Mouse (Mus musculus) embryonic facial prominence, embryonic 15.5 days (tissue): ENCODE measurements around the gene Lef1. TPM values are rescaled to one million over a fixed set of nuclear protein-coding genes. Genes with fewer than 3 reads are reported as not detected.
A peak's percentile ranks its signal among the peaks of the same experiment; 100 is the strongest.

ENCODE experiments used
- ATAC-seq: fragments of 200-750 bp; cut with Nextera tagmentation; 2 replicates; pipeline ENCODE4 v1.8.0; 2017; ENCODE audit warnings: low read depth, moderate TSS enrichment; ENCODE audit not compliant: insufficient number of reproducible peaks, low FRiP score, low TSS enrichment
- H3K27ac ChIP-seq: fragments of 300-500 bp; sonication (generic); replicated peaks from 2 replicates; pipeline ENCODE4 v1.5.1; 2015; ENCODE audit warnings: mild to moderate bottlenecking, inconsistent platforms
- H3K27me3 ChIP-seq: fragments of 300-500 bp; sonication (generic); 2 replicates; pipeline ENCODE4 v1.6.1; 2015; ENCODE audit warnings: inconsistent platforms
- H3K36me3 ChIP-seq: fragments of 300-500 bp; sonication (generic); 2 replicates; pipeline ENCODE4 v1.6.1; 2015; ENCODE audit warnings: mild to moderate bottlenecking, inconsistent platforms
- H3K4me1 ChIP-seq: fragments of 300-500 bp; sonication (generic); 2 replicates; pipeline ENCODE4 v1.6.1; 2015; ENCODE audit warnings: inconsistent platforms
- H3K4me2 ChIP-seq: fragments of 300-500 bp; sonication (generic); replicated peaks from 2 replicates; pipeline ENCODE4 v1.6.1; 2015; ENCODE audit warnings: mild to moderate bottlenecking, inconsistent platforms
- H3K4me3 ChIP-seq: fragments of 300-500 bp; sonication (generic); replicated peaks from 2 replicates; pipeline ENCODE4 v1.5.1; 2015; ENCODE audit warnings: mild to moderate bottlenecking, inconsistent platforms
- H3K9ac ChIP-seq: fragments of 300-500 bp; sonication (generic); 2 replicates; pipeline ENCODE4 v1.6.1; 2015; ENCODE audit warnings: inconsistent platforms
- H3K9me3 ChIP-seq: fragments of 300-500 bp; sonication (generic); replicated peaks from 2 replicates; pipeline ENCODE4 v1.6.1; 2016; ENCODE audit warnings: inconsistent platforms
- WGBS: fragments of 180-500 bp; shearing (Covaris S2); methylation state at CpG from one replicate; pipeline ENCODE4 v1.1.7; 2015; 5-methylcytosine and 5-hydroxymethylcytosine counted together
- polyA plus RNA-seq: library from polyadenylated mRNA; unstranded; fragments of >200 nt; fragmentation: Nextera tagmentation; extraction: Ambion mirVana; gene quantifications from 2 replicates; pipeline ENCODE4 v1.2.1, GENCODE M21; 2015

Gene Lef1
- polyA plus RNA-seq, 1 experiment from 2014 or later = 53.1 TPM

- Histone ChIP-seq H3K4me3 (peak overlapping the region; percentile 37), H3K4me1 (peaks cover 5% of the 10 kb centered on the region; the same call in 1 of the 2 replicates), H3K4me2 (peak overlapping the region; percentile 61), H3K27ac (no peak overlapping the region), H3K9ac (no peak overlapping the region), H3K36me3 (no peaks in the 10 kb centered on the region), H3K9me3 (no peaks in the 10 kb centered on the region), H3K27me3 (peaks cover 4% of the 10 kb centered on the region; the same call in 1 of the 2 replicates)
- ATAC-seq = no peak
- 9% methylated on average over 30 of the region's 30 CpGs for WGBS
Observed at GRCm38 (mm10) chr3:131084718-131085561, 25.3 kb upstream of the Lef1 start.

- no peaks in the 10 kb centered on the region for H3K9me3 ChIP-seq
- peaks cover 4% of the 10 kb centered on the region; the same call in 1 of the 2 replicates for H3K27me3 ChIP-seq
- H3K9ac ChIP-seq = no peak overlapping the region
- no peak overlapping the region for H3K4me3 ChIP-seq
- WGBS = 68% methylated on average over 9 of the region's 9 CpGs
- ATAC-seq = no peak
- H3K4me1 ChIP-seq = peaks cover 5% of the 10 kb centered on the region; the same call in 1 of the 2 replicates
- H3K4me2 ChIP-seq = no peak overlapping the region
- no peaks in the 10 kb centered on the region for H3K36me3 ChIP-seq
- H3K27ac ChIP-seq = no peak overlapping the region
Observed at GRCm38 (mm10) chr3:131085978-131086377, 24.3 kb upstream of the Lef1 start.

- Histone ChIP-seq H3K36me3 (no peaks in the 10 kb centered on the region), H3K27ac (no peak overlapping the region), H3K4me3 (no peak overlapping the region), H3K9me3 (no peaks in the 10 kb centered on the region), H3K4me2 (no peak overlapping the region), H3K27me3 (peaks cover 4% of the 10 kb centered on the region; the same call in 1 of the 2 replicates), H3K4me1 (peaks cover 5% of the 10 kb centered on the region; the same call in 1 of the 2 replicates), H3K9ac (no peak overlapping the region)
- 55% methylated on average over 3 of the region's 3 CpGs for WGBS
- no peak for ATAC-seq
Observed at GRCm38 (mm10) chr3:131089721-131090120, 20.6 kb upstream of the Lef1 start.

- Histone ChIP-seq H3K36me3 (no peaks in the 10 kb centered on the region), H3K27ac (no peak overlapping the region), H3K4me1 (no peaks in the 10 kb centered on the region), H3K9ac (no peak overlapping the region), H3K27me3 (no peaks in the 10 kb centered on the region; the same call in 1 of the 2 replicates), H3K4me2 (no peak overlapping the region), H3K4me3 (no peak overlapping the region), H3K9me3 (no peaks in the 10 kb centered on the region)
- ATAC-seq = no peak
- 36% methylated on average over 6 of the region's 6 CpGs for WGBS
Observed at GRCm38 (mm10) chr3:131092113-131092512, 18.2 kb upstream of the Lef1 start.

- Histone ChIP-seq H3K27me3 (no peaks in the 10 kb centered on the region), H3K27ac (no peak overlapping the region), H3K4me2 (no peak overlapping the region), H3K9me3 (no peaks in the 10 kb centered on the region), H3K4me3 (no peak overlapping the region), H3K36me3 (no peaks in the 10 kb centered on the region), H3K4me1 (no peaks in the 10 kb centered on the region), H3K9ac (no peak overlapping the region)
- WGBS = 66% methylated on average over 12 of the region's 12 CpGs
- ATAC-seq = no peak
Observed at GRCm38 (mm10) chr3:131093736-131094135, 16.5 kb upstream of the Lef1 start.

GRCm38 (mm10) chr3:131096105-131096504 lies 14.2 kb upstream of the Lef1 start:
- no peak for ATAC-seq
- WGBS = 68% methylated on average over 4 of the region's 4 CpGs
- no peaks in the 10 kb centered on the region for H3K9me3 ChIP-seq

GRCm38 (mm10) chr3:131102191-131102774 lies 8.0 kb upstream of the Lef1 start:
- WGBS = 47% methylated on average over 13 of the region's 13 CpGs

More at GRCm38 (mm10) chr3:131096105-131096504, 14.2 kb upstream of the Lef1 start:
- no peak overlapping the region for H3K4me2 ChIP-seq
- no peaks in the 10 kb centered on the region for H3K36me3 ChIP-seq
- H3K4me3 ChIP-seq = no peak overlapping the region
- H3K4me1 ChIP-seq = no peaks in the 10 kb centered on the region
- no peaks in the 10 kb centered on the region for H3K27me3 ChIP-seq
- H3K27ac ChIP-seq = no peak overlapping the region
- H3K9ac ChIP-seq = no peak overlapping the region

GRCm38 (mm10) chr3:131105362-131105761 lies 4.9 kb upstream of the Lef1 start:
- H3K9ac ChIP-seq = no peak overlapping the region
- peaks cover 43% of the 10 kb centered on the region for H3K4me1 ChIP-seq
- peaks cover 27% of the 10 kb centered on the region for H3K27me3 ChIP-seq
- 32% methylated on average over 8 of the region's 8 CpGs for WGBS
- no peak for ATAC-seq
- H3K9me3 ChIP-seq = no peaks in the 10 kb centered on the region
- peak overlapping the region; percentile 79 for H3K27ac ChIP-seq
- H3K4me3 ChIP-seq = peak overlapping the region; percentile 50
- no peaks in the 10 kb centered on the region for H3K36me3 ChIP-seq
- H3K4me2 ChIP-seq = peak overlapping the region; percentile 93

More at GRCm38 (mm10) chr3:131102191-131102774, 8.0 kb upstream of the Lef1 start:
- Histone ChIP-seq H3K27me3 (peaks cover 24% of the 10 kb centered on the region; the same call in 1 of the 2 replicates), H3K27ac (no peak overlapping the region), H3K4me3 (no peak overlapping the region), H3K9ac (no peak overlapping the region), H3K36me3 (no peaks in the 10 kb centered on the region), H3K4me1 (peaks cover 21% of the 10 kb centered on the region), H3K4me2 (no peak overlapping the region), H3K9me3 (no peaks in the 10 kb centered on the region)
- no peak for ATAC-seq

GRCm38 (mm10) chr3:131105940-131106401 lies 4.3 kb upstream of the Lef1 start:
- WGBS = under 1% methylated on average over 36 of the region's 36 CpGs
- Histone ChIP-seq H3K27me3 (peaks cover 27% of the 10 kb centered on the region), H3K4me1 (peaks cover 44% of the 10 kb centered on the region), H3K27ac (peak overlapping the region; percentile 79), H3K9ac (no peak overlapping the region), H3K9me3 (no peaks in the 10 kb centered on the region), H3K36me3 (no peaks in the 10 kb centered on the region), H3K4me3 (peak overlapping the region; percentile 50), H3K4me2 (peak overlapping the region; percentile 93)
- peak; percentile 59 for ATAC-seq

- H3K9ac ChIP-seq = no peak overlapping the region
- WGBS = under 1% methylated on average over 45 of the region's 45 CpGs
- H3K4me1 ChIP-seq = peaks cover 47% of the 10 kb centered on the region
Observed at GRCm38 (mm10) chr3:131106451-131107291, 3.6 kb upstream of the Lef1 start.

More at GRCm38 (mm10) chr3:131106451-131107291, 3.6 kb upstream of the Lef1 start:
- ATAC-seq = peak; percentile 7; the same call in 1 of the 2 replicates
- H3K9me3 ChIP-seq = no peaks in the 10 kb centered on the region
- H3K36me3 ChIP-seq = no peaks in the 10 kb centered on the region
- peak overlapping the region; percentile 79 for H3K27ac ChIP-seq
- H3K27me3 ChIP-seq = peaks cover 27% of the 10 kb centered on the region
- H3K4me3 ChIP-seq = peak overlapping the region; percentile 50
- H3K4me2 ChIP-seq = peak overlapping the region; percentile 93
